Mouse (Mus musculus) mouse embryonic stem cell (cell line): ENCODE data around the gene Traf1.

Experiments used
- in situ Hi-C, 2 experiments: fragments of 300-500 bp; cut with MboI; formaldehyde crosslinking; loops; 1 replicate in 1 of 2; 3 replicates in 1 of 2; pipeline ENCODE4 v1.14.3; 2019 to 2020; ENCODE audit warnings: low sequenced_read_pairs in 2 of 2, low pct_unique_long_range_greater_than_20kb in 1 of 2, mixed read lengths in 1 of 2; ENCODE audit not compliant: unreplicated experiment in 1 of 2

Traf1 gene

DNA sequence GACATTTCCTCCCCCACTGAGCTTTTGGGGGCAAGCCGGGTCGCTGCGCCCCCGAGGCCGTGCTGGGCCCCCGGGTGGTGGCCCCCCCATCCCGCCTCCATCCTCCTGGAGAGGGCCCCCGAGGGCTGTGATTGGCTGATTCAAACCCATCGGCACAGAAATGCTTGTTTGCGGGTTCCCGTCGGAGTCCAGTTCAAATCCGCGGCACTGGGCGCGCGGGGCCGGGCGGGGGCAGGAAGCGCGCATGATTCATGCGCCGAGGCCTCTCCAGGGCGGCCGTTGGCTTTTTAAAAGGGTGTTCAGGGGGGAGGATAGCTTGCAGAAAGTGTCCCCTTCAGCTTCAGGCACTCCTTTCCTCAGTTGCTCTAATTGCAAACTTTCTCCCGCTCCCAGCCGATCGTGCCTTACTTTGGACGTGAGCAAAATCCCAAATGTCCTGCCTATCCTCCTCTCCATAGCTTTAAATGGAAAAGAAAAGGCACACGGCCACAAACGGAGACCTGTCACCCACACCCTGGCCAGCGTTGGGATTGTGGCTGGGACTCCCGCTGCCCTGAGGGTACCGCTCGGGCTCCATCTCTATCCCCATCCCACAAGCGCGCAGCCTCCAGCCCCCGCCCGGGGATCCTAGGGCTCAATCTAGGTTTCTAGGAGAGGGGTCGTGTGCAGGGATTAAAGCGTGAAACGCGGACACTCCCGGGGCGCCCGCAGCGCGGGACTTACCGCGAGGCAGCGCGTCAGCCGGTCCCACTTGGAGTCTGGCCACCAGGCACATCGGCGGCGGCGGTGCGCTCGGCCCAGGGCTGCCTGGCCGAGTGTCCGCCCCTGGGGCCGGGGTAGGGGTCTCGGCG lies 48.1 kb downstream of the Traf1 start, which contains the start of gene Phf19:
Phf19 (minus strand) TSS at position 809 of the 851 bp plus-strand sequence.
- in situ Hi-C loops = loop anchor here (10.0 kb wide), 1 partner anchor 51 kb away; the partner anchor contains the start of gene Traf1 (in 2 of the 2)

DNA sequence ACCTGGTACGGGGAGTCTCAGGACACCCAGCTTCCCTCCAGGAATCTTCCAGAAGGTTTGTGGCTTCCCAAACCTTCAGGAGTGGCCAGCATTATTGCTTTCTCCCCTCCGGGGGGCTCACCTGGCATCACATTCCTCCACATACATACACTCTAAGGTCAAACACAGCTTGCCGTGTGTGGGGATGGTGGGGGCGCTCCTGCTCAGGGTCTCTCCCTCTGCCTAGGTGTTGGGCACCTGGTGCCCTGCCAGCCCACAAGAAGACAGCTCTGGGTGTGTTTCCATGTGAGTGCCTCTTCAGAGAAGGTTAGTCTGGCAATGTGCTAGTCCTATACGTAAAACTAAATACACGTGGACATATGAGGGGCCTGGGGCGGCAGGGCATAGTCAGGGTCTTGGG lies 49.0 kb downstream of the Traf1 start:
- in situ Hi-C loops = loop anchor here (10.0 kb wide), 1 partner anchor 52 kb away; the partner anchor contains the start of gene Traf1 (in 2 of the 2)

DNA sequence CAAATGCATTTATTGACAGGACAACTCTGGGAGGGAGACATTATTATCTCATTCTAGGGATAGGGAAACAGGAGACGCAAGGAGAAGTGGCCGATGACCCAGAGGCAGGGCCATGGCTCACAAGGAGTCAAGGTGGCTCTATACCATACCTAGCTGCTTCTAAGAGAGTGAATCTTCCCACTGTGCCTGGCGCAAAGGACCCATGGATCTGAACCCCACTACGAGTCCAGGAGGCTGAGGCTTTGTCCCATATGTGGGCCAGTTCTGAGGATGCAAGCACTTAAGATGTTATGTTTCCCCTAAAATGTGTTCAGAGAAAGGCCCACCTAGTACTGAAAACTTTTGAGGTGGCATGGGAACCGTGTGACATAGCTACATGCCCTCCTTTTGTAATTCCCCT lies 49.7 kb downstream of the Traf1 start:
- in situ Hi-C loops = loop anchor here (10.0 kb wide), 1 partner anchor 53 kb away; the partner anchor contains the start of gene Traf1 (in 2 of the 2)

DNA sequence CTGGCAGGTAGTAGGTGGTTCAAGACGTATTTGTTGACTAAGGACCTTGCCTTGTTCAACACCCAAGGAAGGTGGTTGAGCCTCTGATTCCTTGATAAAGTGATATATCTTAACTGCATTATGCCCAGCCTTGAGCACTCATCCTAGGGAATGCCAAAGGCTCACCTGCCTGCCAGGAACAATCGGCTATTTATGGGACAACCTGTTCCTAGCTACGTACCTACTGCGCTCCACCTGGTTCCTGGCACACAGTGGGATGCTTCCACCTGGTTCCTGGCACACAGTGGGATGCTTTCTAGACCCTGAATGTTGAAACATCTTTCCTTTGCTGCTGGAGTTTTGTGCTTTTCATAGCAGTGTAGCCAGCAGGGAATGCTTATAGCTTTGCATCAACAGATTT lies 51.9 kb downstream of the Traf1 start:
- in situ Hi-C loops = loop anchor here (10.0 kb wide), 1 partner anchor 55 kb away; the partner anchor contains the start of gene Traf1 (in 2 of the 2)

DNA sequence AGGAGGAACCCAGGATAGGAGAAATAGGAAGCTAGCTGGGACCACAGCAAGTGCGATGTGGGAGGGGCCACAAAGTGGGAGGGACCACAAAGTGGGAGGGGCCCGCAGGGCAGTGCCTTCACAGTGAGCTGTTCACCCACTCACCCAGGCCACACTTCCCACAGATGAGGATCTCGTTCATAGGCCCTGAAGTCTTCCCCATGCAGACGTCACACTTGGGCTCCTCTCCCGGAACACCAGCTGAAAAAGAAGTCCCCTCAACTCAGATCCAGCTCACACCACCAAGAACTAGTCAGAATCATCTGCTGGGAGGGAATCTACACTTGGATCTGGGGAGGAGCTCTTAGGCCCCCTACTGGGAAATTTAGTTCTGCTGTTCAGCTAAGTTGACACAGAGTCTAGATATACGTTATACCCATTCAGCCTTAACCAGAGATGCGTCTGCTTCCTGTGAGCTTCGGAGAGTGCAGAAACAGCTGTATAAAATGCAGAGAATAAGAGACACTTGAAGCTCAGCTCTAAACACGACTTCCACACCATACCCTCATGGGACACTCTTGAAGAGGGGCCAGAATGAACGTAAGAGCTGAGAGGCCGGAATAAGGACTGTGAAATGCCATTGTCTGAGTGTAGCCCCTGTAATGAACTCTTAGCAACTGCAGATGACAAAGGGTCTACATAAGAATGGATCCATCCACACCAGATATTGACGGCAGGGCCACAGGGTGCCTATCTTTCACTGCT lies 54.5 kb downstream of the Traf1 start:
- in situ Hi-C loops = no loop called here

DNA sequence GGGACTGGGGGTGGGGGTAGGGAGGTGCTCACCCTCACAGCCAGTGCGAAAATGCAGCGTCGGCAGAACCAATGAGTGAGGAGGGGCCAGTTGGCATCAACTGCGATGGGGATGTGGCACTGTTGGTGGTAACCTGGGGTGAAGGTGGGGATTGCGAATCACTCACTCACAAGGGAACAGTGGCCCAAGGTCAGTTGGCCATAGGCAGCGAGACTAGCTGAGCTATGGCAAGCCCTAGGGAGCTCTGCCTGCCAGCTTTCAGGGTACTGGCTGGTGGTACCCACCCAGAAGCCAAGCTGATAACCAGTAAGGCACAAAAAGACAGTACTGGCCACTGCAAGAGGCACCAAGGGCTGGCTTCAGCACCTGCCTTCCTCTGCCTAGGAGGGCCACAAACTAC lies 55.1 kb downstream of the Traf1 start:
- in situ Hi-C loops = no loop called here

DNA sequence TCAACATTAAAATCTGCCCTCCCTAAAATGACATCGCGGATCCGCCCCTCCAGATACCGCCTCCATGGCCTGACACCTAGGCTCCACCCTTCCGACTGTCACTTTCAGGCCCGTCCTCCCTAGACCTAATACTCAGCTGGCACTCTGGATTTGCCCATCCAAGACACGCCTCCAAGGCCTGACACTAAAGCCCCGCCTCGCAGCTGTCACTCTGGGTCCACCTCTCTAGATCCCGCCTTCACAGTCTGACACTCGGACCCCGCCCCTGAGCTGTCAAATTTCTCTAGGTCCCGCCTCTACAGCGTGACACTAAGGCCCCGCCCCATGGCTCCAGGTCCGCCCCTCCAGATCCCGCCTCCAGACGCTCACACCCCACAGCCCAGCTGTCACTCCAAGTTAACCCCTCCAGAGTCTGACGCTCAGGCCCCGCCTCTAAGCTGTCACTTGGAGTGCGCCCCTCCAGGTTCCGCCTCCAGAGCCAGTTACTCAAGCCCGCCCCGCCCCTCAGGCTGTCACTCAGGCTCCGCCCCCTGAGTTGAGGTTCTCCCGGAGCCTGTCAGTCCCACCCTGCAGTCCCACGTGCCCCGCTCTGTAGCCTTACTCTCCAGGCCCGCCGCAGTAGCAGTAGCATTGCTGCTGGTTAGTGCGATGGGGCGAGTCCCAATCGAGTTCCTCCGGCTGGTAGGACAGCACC lies 56.6 kb downstream of the Traf1 start:
- in situ Hi-C loops = no loop called here

DNA sequence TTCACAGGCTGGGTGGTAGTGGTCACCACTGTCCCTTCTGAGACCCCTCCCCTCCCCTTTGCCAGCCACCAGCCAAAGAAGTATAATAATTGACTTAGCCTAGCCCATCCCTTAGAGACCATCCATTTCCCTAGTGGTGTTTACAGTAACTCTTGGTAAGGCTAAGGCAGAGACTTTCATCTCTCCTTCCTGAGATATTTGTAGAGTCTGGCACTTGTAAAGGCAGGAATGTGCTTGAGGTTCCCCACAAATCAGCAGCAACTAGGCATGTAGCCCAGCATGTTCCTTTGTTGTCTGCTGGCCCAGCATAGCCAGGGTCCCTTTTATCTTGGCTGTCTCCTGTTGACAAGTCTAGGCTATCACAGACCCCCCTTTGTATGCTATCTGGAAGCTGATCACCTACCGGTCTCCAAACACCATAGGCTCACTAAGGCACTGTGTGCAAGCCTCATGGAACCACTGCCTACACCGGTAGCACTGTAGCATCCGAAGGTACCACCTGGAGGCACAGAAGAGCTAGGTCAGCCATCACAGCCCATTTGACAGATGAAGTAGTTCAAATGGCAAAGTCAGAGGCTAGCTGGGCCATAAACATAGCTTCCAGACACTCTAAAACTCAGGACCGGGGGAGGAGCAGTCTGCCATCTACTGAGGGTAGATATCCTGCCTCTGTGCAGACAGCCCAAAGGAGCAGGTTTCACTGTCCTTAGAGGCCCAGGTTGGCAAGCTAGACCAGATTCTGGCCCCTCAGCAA lies 57.7 kb downstream of the Traf1 start:
- in situ Hi-C loops = no loop called here

DNA sequence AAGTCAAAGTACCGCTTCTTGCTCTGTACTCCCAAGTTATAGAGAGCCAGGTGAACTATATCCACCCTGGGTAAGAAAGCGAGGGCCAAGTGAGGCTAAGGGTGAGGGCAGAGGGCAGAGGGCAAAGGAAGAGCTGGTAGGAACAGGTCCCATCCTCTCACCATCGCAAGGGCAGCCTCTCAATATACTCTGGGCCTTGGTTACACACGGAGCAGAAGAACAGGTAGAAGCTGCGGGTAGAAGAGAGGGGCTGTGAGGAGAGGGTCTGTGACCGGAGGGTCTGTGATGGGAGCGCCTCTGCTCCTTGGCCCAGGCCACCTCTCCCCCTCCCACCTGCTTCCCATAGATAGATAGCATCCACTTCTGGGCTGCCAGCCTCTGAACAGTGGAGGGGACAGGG lies 58.4 kb downstream of the Traf1 start:
- in situ Hi-C loops = no loop called here

DNA sequence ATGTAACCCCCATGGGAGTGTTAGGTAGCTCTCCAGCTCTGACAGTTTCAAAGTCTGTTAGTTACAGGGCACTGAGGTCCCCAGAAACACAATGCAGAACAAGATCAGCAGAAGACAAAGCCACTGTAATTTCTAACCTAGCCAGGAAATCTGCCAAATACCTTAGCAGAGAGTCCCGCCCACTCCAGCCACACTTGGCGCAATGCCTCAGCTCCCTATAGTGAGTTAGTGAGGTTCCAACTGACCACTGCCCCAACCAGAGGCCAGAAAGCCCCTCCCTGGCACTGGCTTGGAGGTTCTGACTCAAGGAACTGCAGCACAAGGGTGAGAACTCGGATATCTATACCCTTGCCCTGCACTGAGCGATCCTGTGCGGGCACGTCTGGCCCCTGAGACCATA lies 58.8 kb downstream of the Traf1 start:
- in situ Hi-C loops = no loop called here

DNA sequence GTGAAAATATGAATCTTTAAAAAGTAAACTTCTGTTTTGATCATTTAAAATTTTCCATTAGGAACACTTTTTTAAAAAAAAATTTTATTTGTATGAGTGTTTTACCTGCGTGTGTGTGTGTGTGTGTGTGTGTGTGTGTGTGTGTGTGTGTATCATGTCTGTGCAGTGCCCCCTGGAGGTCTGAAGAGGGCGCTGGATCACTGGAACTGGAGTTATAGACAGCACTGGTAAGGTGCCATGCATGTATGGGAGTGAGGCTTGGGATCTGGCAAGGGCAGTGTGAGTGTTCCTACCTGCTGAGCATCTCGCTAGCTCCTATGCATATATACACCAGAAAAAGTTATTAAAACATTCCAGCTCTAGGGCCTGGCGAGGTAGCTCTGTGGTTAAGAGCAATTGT lies 59.8 kb downstream of the Traf1 start:
- in situ Hi-C loops = no loop called here

DNA sequence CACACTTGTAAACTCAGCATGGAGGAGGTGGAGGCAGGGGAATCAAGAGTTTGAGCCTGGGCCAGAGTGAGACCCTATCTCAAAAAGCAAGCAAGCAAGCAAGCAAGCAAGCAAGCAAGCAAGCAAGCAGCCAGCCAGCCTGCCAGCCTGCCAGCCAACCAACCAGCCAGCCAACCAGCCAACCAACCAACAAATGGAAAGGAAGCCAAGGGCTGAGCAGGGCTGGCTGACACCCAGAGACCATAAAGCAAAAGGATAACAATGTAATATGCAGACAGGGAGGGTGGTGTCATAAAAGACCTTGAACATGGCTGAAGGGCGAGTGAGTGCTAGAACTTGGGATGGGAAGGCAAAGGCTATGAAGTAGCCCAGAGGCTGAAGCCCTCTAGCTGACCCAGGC lies 61.2 kb downstream of the Traf1 start:
- in situ Hi-C loops = no loop called here

DNA sequence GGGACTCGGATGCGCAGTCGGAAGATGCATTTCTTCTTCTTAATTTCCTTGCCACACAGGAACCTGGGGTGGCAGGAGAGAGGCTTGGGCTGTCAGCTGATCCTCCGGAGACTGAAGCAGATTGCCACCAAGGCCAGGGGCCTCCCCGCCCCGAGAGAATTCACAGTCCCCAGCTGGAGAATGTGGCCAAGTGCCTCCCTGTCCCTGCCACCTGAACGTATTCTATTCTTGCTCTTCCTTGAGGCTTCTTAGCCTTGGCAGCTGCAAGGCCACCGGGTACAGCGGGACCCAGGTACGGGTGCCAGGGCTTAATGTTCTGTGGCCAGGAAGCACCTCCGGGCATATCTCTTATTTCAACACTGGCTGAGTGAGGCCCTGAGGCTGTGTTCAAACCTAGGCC lies 61.9 kb downstream of the Traf1 start:
- in situ Hi-C loops = no loop called here

DNA sequence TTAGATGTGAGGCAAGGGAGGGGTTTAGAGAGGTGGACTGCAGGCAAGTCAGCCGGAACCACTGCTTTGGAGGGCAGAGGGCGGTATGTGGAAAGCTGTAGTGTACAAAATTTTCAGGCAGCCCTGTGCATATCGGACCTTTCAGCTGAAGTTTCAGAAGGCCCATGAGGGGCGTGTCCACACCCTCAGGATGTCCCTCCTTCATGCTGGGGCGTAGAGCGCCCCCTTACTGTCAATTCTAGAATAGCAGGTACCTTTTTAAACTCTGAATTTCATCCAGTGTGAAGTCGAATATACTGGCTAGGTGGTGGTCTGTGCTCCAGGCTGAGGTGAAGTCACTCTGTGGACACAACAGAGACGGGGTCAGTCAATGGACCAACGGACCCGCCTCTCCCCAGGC lies 63.8 kb downstream of the Traf1 start:
- in situ Hi-C loops = no loop called here

DNA sequence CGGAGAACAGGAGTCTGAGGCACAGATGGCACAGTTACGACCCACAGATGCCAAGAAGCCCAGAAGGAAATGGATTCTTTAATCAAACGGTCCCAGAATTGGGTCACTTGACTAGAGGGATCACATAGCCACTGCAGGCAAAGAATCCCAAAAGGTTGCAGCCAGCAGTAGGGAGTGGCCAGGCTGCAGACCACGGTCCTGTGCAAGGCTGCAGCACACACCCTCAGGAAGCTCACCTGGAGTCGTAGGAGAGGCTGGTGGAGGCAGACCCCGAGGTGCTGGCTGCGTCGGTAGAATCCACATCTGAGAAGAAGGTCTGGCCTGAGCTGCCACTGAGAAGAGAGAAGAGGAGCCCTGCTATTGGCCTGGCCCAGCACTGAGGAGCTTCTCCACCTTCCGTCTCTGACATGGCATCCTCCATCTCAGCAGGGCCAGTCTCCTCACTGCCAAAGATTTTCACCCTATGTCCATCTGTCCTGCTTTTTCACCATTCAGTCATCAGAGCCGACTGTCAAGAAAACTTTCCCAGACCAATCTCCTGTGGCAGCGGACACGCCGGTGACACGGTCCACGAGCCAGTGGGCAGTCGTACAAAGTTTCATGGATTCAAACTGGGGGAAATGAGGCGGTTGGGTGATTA lies 64.6 kb downstream of the Traf1 start:
- in situ Hi-C loops = no loop called here

DNA sequence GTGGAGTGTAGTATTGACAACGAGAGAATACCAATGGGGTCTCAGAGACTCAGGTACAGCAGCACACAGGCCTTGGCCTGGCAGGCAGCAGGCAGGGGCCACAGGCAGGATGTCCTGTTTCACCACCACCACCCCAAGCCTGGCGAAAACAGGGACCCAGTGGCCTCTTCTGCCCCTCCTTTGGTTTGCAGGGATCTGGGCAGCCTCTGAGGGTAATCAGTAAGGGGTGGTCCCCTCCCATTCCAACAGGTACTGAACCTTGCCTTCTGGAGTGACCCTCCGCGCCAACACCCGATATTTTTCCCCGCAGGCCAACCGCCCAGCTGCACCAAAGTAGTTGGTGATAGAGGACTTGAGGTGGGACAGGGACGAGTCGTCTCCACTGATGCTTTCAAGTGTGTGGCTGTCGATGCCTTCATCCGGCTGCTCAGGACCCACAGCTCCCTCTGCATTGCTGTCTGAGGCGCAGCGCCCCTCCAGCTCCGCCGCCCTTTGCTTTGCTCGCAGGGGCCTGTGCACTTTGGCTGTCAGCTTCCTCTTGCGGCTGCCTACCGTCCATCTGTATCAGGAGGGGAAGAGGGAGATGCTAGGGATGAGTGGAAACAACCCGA lies 66.0 kb downstream of the Traf1 start:
- in situ Hi-C loops = no loop called here

DNA sequence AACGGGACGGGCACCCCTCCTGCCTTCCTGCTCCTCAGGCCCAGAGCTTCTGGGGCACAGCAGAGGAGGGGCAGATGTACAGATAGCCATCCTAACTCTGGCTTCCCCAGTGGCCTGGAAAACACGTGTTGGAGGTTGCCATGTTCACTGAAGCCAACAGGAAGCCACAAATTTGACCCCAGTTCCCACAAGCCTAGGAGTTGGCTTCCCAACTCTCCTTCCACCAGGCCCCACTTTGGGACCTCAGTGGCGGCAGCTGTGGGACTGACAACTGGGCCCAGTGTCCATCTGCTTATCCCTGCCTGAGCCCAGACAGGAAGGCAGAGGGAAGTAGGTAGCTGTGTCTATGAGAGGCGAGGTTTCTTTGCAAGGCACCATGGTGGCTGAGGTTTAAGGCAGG lies 67.6 kb downstream of the Traf1 start:
- in situ Hi-C loops = no loop called here
